Mouse (Mus musculus): ENCODE measurements around the gene Angel1.

GRCm38 (mm10) chr12:86705843-86706242, 20.4 kb downstream of the Angel1 start:
- no peak for TF ChIP-seq CTCF (conservative IDR thresholded peaks at IDR 0.05; ENCODE audit: insufficient read depth, insufficient read length, low read depth, low read length)
- no peak for TF ChIP-seq POLR2A (IDR thresholded peaks at IDR 0.05; ENCODE audit: low read depth, low read length)
